Mouse (Mus musculus) neural tube, embryonic 12.5 days (tissue): ENCODE measurements around the gene Apcs. TPM values are rescaled to one million over a fixed set of nuclear protein-coding genes. Genes with fewer than 3 reads are reported as not detected.

Experiments
- polyA plus RNA-seq: library from polyadenylated mRNA; unstranded; fragments of >200 nt; fragmentation: Nextera tagmentation; extraction: Ambion mirVana; gene quantifications from 2 replicates; pipeline ENCODE4 v1.2.1, GENCODE M21; 2016

The Apcs gene
- polyA plus RNA-seq, 1 experiment from 2014 or later: not detected

Other genes starting within 250 kb of the Apcs start
- 1.7 and 1.8 TPM in 2 replicates for gene Crp, start 197.0 kb downstream of the Apcs start, polyA plus RNA-seq
- gene Olfr16, start 55.4 kb upstream of the Apcs start, polyA plus RNA-seq: not detected in 2 replicates
- gene Olfr1408, start 242.3 kb upstream of the Apcs start, polyA plus RNA-seq: not detected in 2 replicates